In genomic region chr14:30167606-30168005, GRCm38 (mm10) we compare ENCODE assay signal across 26 mouse cellular contexts.
"Had no signal": no experiment of that assay in that cellular context is flagged by ENCODE, and none has a peak within 500 bp of the region (broad histone marks: within the 10 kb centered on the region; RNA-seq: fewer than 3 reads in every experiment).

No protein-coding gene starts in this region.

- H3K4me3 ChIP-seq: embryonic facial prominence, embryonic 10.5 days; embryonic facial prominence, embryonic 12.5 days; embryonic facial prominence, embryonic 13.5 days; embryonic facial prominence, embryonic 15.5 days; erythroblast, embryonic 14.5 days; forebrain, embryonic 10.5 days; forebrain, embryonic 12.5 days; forebrain, embryonic 13.5 days; forebrain, embryonic 15.5 days; gastrocnemius, adult 2 months; heart, adult 2 months had no signal

- H3K9me3 ChIP-seq: embryonic facial prominence, embryonic 10.5 days; embryonic facial prominence, embryonic 12.5 days; embryonic facial prominence, embryonic 13.5 days; embryonic facial prominence, embryonic 15.5 days; forebrain, embryonic 10.5 days; forebrain, embryonic 12.5 days; forebrain, embryonic 13.5 days; forebrain, embryonic 15.5 days had no signal

- H3K27me3 ChIP-seq: embryonic facial prominence, embryonic 12.5 days; embryonic facial prominence, embryonic 13.5 days; embryonic facial prominence, embryonic 15.5 days; forebrain, embryonic 12.5 days; forebrain, embryonic 15.5 days had no signal

- H3K4me1 ChIP-seq: embryonic facial prominence, embryonic 15.5 days had no signal

- H3K27ac ChIP-seq: embryonic facial prominence, embryonic 10.5 days; embryonic facial prominence, embryonic 12.5 days; embryonic facial prominence, embryonic 13.5 days; embryonic facial prominence, embryonic 15.5 days; forebrain, embryonic 10.5 days; forebrain, embryonic 12.5 days; forebrain, embryonic 13.5 days; forebrain, embryonic 15.5 days; gastrocnemius, adult 2 months; heart, adult 2 months had no signal

- DNase-seq: cerebellum, adult 2 months; cerebellum, adult 8-10 months; cerebellum, adult 9-10 months; cerebellum, adult 9-11 months; cerebellum, postnatal 10 days; cerebellum, postnatal 14 days; cerebellum, postnatal 25 days; cerebellum, postnatal 36 days; embryo, embryonic 11 days; forebrain, postnatal 0 days; gastrocnemius, adult 2 months; gastrocnemius, postnatal 10 days; gastrocnemius, postnatal 14 days; gastrocnemius, postnatal 25 days; gastrocnemius, postnatal 36 days; heart, adult 18-20 months; heart, adult 2 months had no signal

- H3K36me3 ChIP-seq: embryonic facial prominence, embryonic 10.5 days; embryonic facial prominence, embryonic 12.5 days; embryonic facial prominence, embryonic 13.5 days; embryonic facial prominence, embryonic 15.5 days; forebrain, embryonic 10.5 days; forebrain, embryonic 12.5 days; forebrain, embryonic 15.5 days had no signal
